Mouse (Mus musculus): ENCODE results near the gene Slc45a2. TPM values are rescaled to one million over a fixed set of nuclear protein-coding genes. Genes with fewer than 3 reads are reported as not detected.
"Not testable (repeated sequence)": the region's sequence is repeated elsewhere in the genome, so short reads cannot be mapped to it uniquely, and the experiment has no call there.

Gene Slc45a2
- polyA plus RNA-seq, 1 experiment from 2014 or later: 0.17 TPM

- no peak for DNase-seq (ENCODE audit: extremely low spot score, low spot score)
- Histone ChIP-seq H3K36me3 (replicated peaks) (no peaks in the 10 kb centered on the region), H3K4me3 (no peak overlapping the region), H3K9me3 (no peaks in the 10 kb centered on the region), H3K27ac (no peak overlapping the region), H3K4me1 (peaks cover 9% of the 10 kb centered on the region), H3K27me3 (ENCODE audit: poor library complexity, severe bottlenecking) (no peaks in the 10 kb centered on the region)
Observed at GRCm38 (mm10) chr15:10977151-10977550, 23.4 kb upstream of the Slc45a2 start.

- peaks cover 13% of the 10 kb centered on the region for H3K4me1 ChIP-seq
- H3K27ac ChIP-seq: no peak overlapping the region
- no peaks in the 10 kb centered on the region for H3K9me3 ChIP-seq
- no peaks in the 10 kb centered on the region for H3K27me3 ChIP-seq (ENCODE audit: poor library complexity, severe bottlenecking)
- WGBS: 74% methylated on average over 2 of the region's 2 CpGs
- no peak for DNase-seq (ENCODE audit: extremely low spot score, low spot score)
- peak overlapping the region; percentile 76; the same call in 1 of the 2 replicates for H3K4me3 ChIP-seq
- no peaks in the 10 kb centered on the region for H3K36me3 ChIP-seq (replicated peaks)
Observed at GRCm38 (mm10) chr15:10980712-10981111, 19.8 kb upstream of the Slc45a2 start.

- Histone ChIP-seq H3K9me3 (no peaks in the 10 kb centered on the region), H3K4me3 (peak within 1 kb of the TSS; percentile 76), H3K27me3 (ENCODE audit: poor library complexity, severe bottlenecking) (no peaks in the 10 kb centered on the region), H3K4me1 (peaks cover 13% of the 10 kb centered on the region), H3K27ac (peak within 1 kb of the TSS; percentile 94), H3K36me3 (replicated peaks) (no peaks in the 10 kb centered on the region)
- WGBS: under 1% methylated on average over 52 of the region's 52 CpGs
- peak; percentile 90 for DNase-seq (ENCODE audit: extremely low spot score, low spot score)
Observed at GRCm38 (mm10) chr15:10981377-10982063, 19.0 kb upstream of the Slc45a2 start, which contains the start of gene Amacr. TSS of gene Amacr (plus strand) at chr15:10981756.

GRCm38 (mm10) chr15:10982064-10982435 lies 18.5 kb upstream of the Slc45a2 start:
- no peaks in the 10 kb centered on the region for H3K36me3 ChIP-seq (replicated peaks)
- H3K4me3 ChIP-seq: peak overlapping the region; percentile 76
- no peak for DNase-seq (ENCODE audit: extremely low spot score, low spot score)
- H3K9me3 ChIP-seq: no peaks in the 10 kb centered on the region
- peak overlapping the region; percentile 94 for H3K27ac ChIP-seq
- H3K27me3 ChIP-seq (ENCODE audit: poor library complexity, severe bottlenecking): no peaks in the 10 kb centered on the region
- 8% methylated on average over 6 of the region's 6 CpGs for WGBS
- peaks cover 13% of the 10 kb centered on the region for H3K4me1 ChIP-seq

- H3K9me3 ChIP-seq: no peaks in the 10 kb centered on the region
- peaks cover 11% of the 10 kb centered on the region for H3K4me1 ChIP-seq
- H3K27ac ChIP-seq: no peak overlapping the region
- H3K4me3 ChIP-seq: no peak overlapping the region
- no peak for DNase-seq (ENCODE audit: extremely low spot score, low spot score)
- no peaks in the 10 kb centered on the region for H3K36me3 ChIP-seq (replicated peaks)
- whole genome bisulfite sequencing: 84% methylated on average over 6 of the region's 6 CpGs
- H3K27me3 ChIP-seq (ENCODE audit: poor library complexity, severe bottlenecking): no peaks in the 10 kb centered on the region
Observed at GRCm38 (mm10) chr15:10985756-10986155, 14.8 kb upstream of the Slc45a2 start.

GRCm38 (mm10) chr15:10986477-10986876 lies 14.0 kb upstream of the Slc45a2 start:
- 83% methylated on average over 2 of the region's 2 CpGs for WGBS
- not testable (repeated sequence) for H3K4me3 ChIP-seq

GRCm38 (mm10) chr15:10990411-10990810 lies 10.1 kb upstream of the Slc45a2 start:
- Histone ChIP-seq H3K4me1 (no peaks in the 10 kb centered on the region), H3K9me3 (no peaks in the 10 kb centered on the region), H3K27me3 (ENCODE audit: poor library complexity, severe bottlenecking) (no peaks in the 10 kb centered on the region), H3K36me3 (replicated peaks) (no peaks in the 10 kb centered on the region), H3K4me3 (no peak overlapping the region), H3K27ac (no peak overlapping the region)
- WGBS: 63% methylated on average over 2 of the region's 2 CpGs
- DNase-seq (ENCODE audit: extremely low spot score, low spot score): no peak

More at GRCm38 (mm10) chr15:10986477-10986876, 14.0 kb upstream of the Slc45a2 start:
- not testable (repeated sequence) for H3K4me1 ChIP-seq; DNase-seq (ENCODE audit: extremely low spot score, low spot score); H3K27ac ChIP-seq; H3K27me3 ChIP-seq (ENCODE audit: poor library complexity, severe bottlenecking); H3K36me3 ChIP-seq (replicated peaks); H3K9me3 ChIP-seq

GRCm38 (mm10) chr15:10991566-10991965 lies 9.0 kb upstream of the Slc45a2 start:
- WGBS: 89% methylated on average over 1 of the region's 1 CpGs
- no peak for DNase-seq (ENCODE audit: extremely low spot score, low spot score)
- Histone ChIP-seq H3K4me1 (no peaks in the 10 kb centered on the region), H3K36me3 (replicated peaks) (no peaks in the 10 kb centered on the region), H3K27ac (no peak overlapping the region), H3K9me3 (no peaks in the 10 kb centered on the region), H3K27me3 (ENCODE audit: poor library complexity, severe bottlenecking) (no peaks in the 10 kb centered on the region), H3K4me3 (no peak overlapping the region)

- Histone ChIP-seq H3K4me1 (peaks cover 5% of the 10 kb centered on the region), H3K27ac (no peak overlapping the region), H3K9me3 (no peaks in the 10 kb centered on the region), H3K36me3 (replicated peaks) (no peaks in the 10 kb centered on the region), H3K4me3 (no peak overlapping the region), H3K27me3 (ENCODE audit: poor library complexity, severe bottlenecking) (no peaks in the 10 kb centered on the region)
- DNase-seq (ENCODE audit: extremely low spot score, low spot score): no peak
- 64% methylated on average over 5 of the region's 5 CpGs for WGBS
Observed at GRCm38 (mm10) chr15:10999832-11000231, 689 bp upstream of the Slc45a2 start.

- no peak overlapping the region for H3K27ac ChIP-seq
- WGBS: 83% methylated on average over 4 of the region's 4 CpGs
- H3K36me3 ChIP-seq (replicated peaks): no peaks in the 10 kb centered on the region
- no peaks in the 10 kb centered on the region for H3K27me3 ChIP-seq (ENCODE audit: poor library complexity, severe bottlenecking)
- DNase-seq (ENCODE audit: extremely low spot score, low spot score): no peak
- H3K4me1 ChIP-seq: peaks cover 5% of the 10 kb centered on the region
- H3K4me3 ChIP-seq: no peak overlapping the region
- no peaks in the 10 kb centered on the region for H3K9me3 ChIP-seq
Observed at GRCm38 (mm10) chr15:11003791-11004190, 3.3 kb downstream of the Slc45a2 start.

GRCm38 (mm10) chr15:11004646-11005045 lies 4.1 kb downstream of the Slc45a2 start:
- H3K27ac ChIP-seq: no peak overlapping the region
- no peak overlapping the region for H3K4me3 ChIP-seq
- H3K4me1 ChIP-seq: peaks cover 5% of the 10 kb centered on the region
- H3K9me3 ChIP-seq: no peaks in the 10 kb centered on the region
- H3K36me3 ChIP-seq (replicated peaks): no peaks in the 10 kb centered on the region
- no peaks in the 10 kb centered on the region for H3K27me3 ChIP-seq (ENCODE audit: poor library complexity, severe bottlenecking)
- DNase-seq (ENCODE audit: extremely low spot score, low spot score): no peak
- WGBS: 89% methylated on average over 6 of the region's 6 CpGs

GRCm38 (mm10) chr15:11008756-11009155 lies 8.2 kb downstream of the Slc45a2 start:
- H3K4me1 ChIP-seq: no peaks in the 10 kb centered on the region; the same call in 1 of the 2 replicates
- DNase-seq (ENCODE audit: extremely low spot score, low spot score): no peak
- WGBS: 26% methylated on average over 5 of the region's 5 CpGs

GRCm38 (mm10) chr15:11010976-11011548 lies 10.5 kb downstream of the Slc45a2 start:
- WGBS: 93% methylated on average over 11 of the region's 11 CpGs
- H3K27ac ChIP-seq: no peak overlapping the region
- DNase-seq (ENCODE audit: extremely low spot score, low spot score): no peak

More at GRCm38 (mm10) chr15:11008756-11009155, 8.2 kb downstream of the Slc45a2 start:
- H3K9me3 ChIP-seq: no peaks in the 10 kb centered on the region
- H3K27me3 ChIP-seq (ENCODE audit: poor library complexity, severe bottlenecking): no peaks in the 10 kb centered on the region
- H3K4me3 ChIP-seq: no peak overlapping the region
- H3K36me3 ChIP-seq (replicated peaks): no peaks in the 10 kb centered on the region
- no peak overlapping the region for H3K27ac ChIP-seq

More at GRCm38 (mm10) chr15:11010976-11011548, 10.5 kb downstream of the Slc45a2 start:
- Histone ChIP-seq H3K4me1 (no peaks in the 10 kb centered on the region; the same call in 1 of the 2 replicates), H3K36me3 (replicated peaks) (no peaks in the 10 kb centered on the region), H3K27me3 (ENCODE audit: poor library complexity, severe bottlenecking) (no peaks in the 10 kb centered on the region), H3K9me3 (no peaks in the 10 kb centered on the region), H3K4me3 (no peak overlapping the region)
